Mouse (Mus musculus): ENCODE measurements around the gene Atp6v0d1. TPM values are rescaled to one million over a fixed set of nuclear protein-coding genes. Genes with fewer than 3 reads are reported as not detected.
A peak's percentile ranks its signal among the peaks of the same experiment; 100 is the strongest.
"Not testable (repeated sequence)": the region's sequence is repeated elsewhere in the genome, so short reads cannot be mapped to it uniquely, and the experiment has no call there.

The Atp6v0d1 gene
- 10 to 100 TPM; 51.7 to 53.4 TPM for total RNA-seq (2021)

- DNase-seq, result peak; percentile 97 to 98
- intact Hi-C loops (cut with DNase I), result loop anchor here (1.0 to 5.0 kb wide), 4 partner anchors 30 to 121 kb away; partner anchors contain the start of genes Carmil2 and Ctcf
Measured at GRCm38 (mm10) chr8:105565952-105566702, at the start of gene Atp6v0d1. Gene Atp6v0d1 (minus strand): TSS chr8:105566047.

- peak; percentile 80 to 83 for DNase-seq
- intact Hi-C loops (cut with DNase I), result no loop called here
Measured at GRCm38 (mm10) chr8:105613830-105614511, 48.1 kb upstream of the Atp6v0d1 start.

- DNase-seq, result peak; percentile 74 to 77
- intact Hi-C loops (cut with DNase I), result no loop called here
Measured at GRCm38 (mm10) chr8:105613037-105613436, 47.2 kb upstream of the Atp6v0d1 start.

- DNase-seq, result no peak
- intact Hi-C loops (cut with DNase I), result no loop called here
Measured at GRCm38 (mm10) chr8:105611836-105612235, 46.0 kb upstream of the Atp6v0d1 start.

- intact Hi-C loops (cut with DNase I), result no loop called here
Measured at GRCm38 (mm10) chr8:105609771-105610170, 43.9 kb upstream of the Atp6v0d1 start.

GRCm38 (mm10) chr8:105609355-105609754, 43.5 kb upstream of the Atp6v0d1 start:
- intact Hi-C loops (cut with DNase I), result no loop called here
- no peak for DNase-seq

More at GRCm38 (mm10) chr8:105609771-105610170, 43.9 kb upstream of the Atp6v0d1 start:
- no peak for DNase-seq

GRCm38 (mm10) chr8:105607684-105608083, 41.8 kb upstream of the Atp6v0d1 start:
- peak in 1 of 2 experiments; percentile 53 for DNase-seq

GRCm38 (mm10) chr8:105607062-105607461, 41.2 kb upstream of the Atp6v0d1 start:
- intact Hi-C loops (cut with DNase I), result no loop called here
- no peak for DNase-seq

More at GRCm38 (mm10) chr8:105607684-105608083, 41.8 kb upstream of the Atp6v0d1 start:
- intact Hi-C loops (cut with DNase I), result no loop called here

- intact Hi-C loops (cut with DNase I), result no loop called here
- peak; percentile 84 to 92 for DNase-seq
Measured at GRCm38 (mm10) chr8:105606189-105607023, 40.6 kb upstream of the Atp6v0d1 start.

GRCm38 (mm10) chr8:105605491-105606188, 39.8 kb upstream of the Atp6v0d1 start:
- DNase-seq, result peak in 1 of 2 experiments; percentile 49
- intact Hi-C loops (cut with DNase I), result no loop called here

- intact Hi-C loops (cut with DNase I), result no loop called here
- peak; percentile 78 to 87 for DNase-seq
Measured at GRCm38 (mm10) chr8:105604804-105605381, 39.0 kb upstream of the Atp6v0d1 start, which contains the start of gene Ripor1. Gene Ripor1 (plus strand): TSS chr8:105605255.

- not testable (repeated sequence) for DNase-seq
Measured at GRCm38 (mm10) chr8:105602540-105602939, 36.7 kb upstream of the Atp6v0d1 start.

GRCm38 (mm10) chr8:105601301-105601700, 35.5 kb upstream of the Atp6v0d1 start:
- intact Hi-C loops (cut with DNase I), result no loop called here
- DNase-seq, result no peak

More at GRCm38 (mm10) chr8:105602540-105602939, 36.7 kb upstream of the Atp6v0d1 start:
- intact Hi-C loops (cut with DNase I), result not testable (repeated sequence)

- DNase-seq, result no peak
- intact Hi-C loops (cut with DNase I), result loop anchor here (10.0 kb wide), 1 partner anchor 86 kb away; the partner anchor contains the start of gene Carmil2
Measured at GRCm38 (mm10) chr8:105598777-105599176, 32.9 kb upstream of the Atp6v0d1 start.

- peak; percentile 83 to 87 for DNase-seq
- intact Hi-C loops (cut with DNase I), result loop anchor here (1.0 to 10.0 kb wide), 3 partner anchors 30 to 88 kb away; partner anchors contain the start of genes Atp6v0d1, Carmil2 and Ctcf
Measured at GRCm38 (mm10) chr8:105596362-105597034, 30.7 kb upstream of the Atp6v0d1 start.

GRCm38 (mm10) chr8:105594451-105595242, 28.8 kb upstream of the Atp6v0d1 start:
- intact Hi-C loops (cut with DNase I), result loop anchor here (10.0 kb wide), 1 partner anchor 90 kb away; the partner anchor contains the start of gene Carmil2
- no peak for DNase-seq

- intact Hi-C loops (cut with DNase I), result loop anchor here (10.0 kb wide), 1 partner anchor 91 kb away; the partner anchor contains the start of gene Carmil2
Measured at GRCm38 (mm10) chr8:105593859-105594258, 28.0 kb upstream of the Atp6v0d1 start.

GRCm38 (mm10) chr8:105592431-105592830, 26.6 kb upstream of the Atp6v0d1 start:
- no peak for DNase-seq
- intact Hi-C loops (cut with DNase I), result loop anchor here (10.0 kb wide), 1 partner anchor 92 kb away; the partner anchor contains the start of gene Carmil2

More at GRCm38 (mm10) chr8:105593859-105594258, 28.0 kb upstream of the Atp6v0d1 start:
- DNase-seq, result peak; percentile 55 to 69

All from heart, postnatal 36 days (tissue).